Mouse (Mus musculus): ENCODE data around the gene Lrch1. TPM values are rescaled to one million over a fixed set of nuclear protein-coding genes. Genes with fewer than 3 reads are reported as not detected.

Gene Lrch1
- polyA plus RNA-seq, 1 experiment, result 7.2 TPM

DNA sequence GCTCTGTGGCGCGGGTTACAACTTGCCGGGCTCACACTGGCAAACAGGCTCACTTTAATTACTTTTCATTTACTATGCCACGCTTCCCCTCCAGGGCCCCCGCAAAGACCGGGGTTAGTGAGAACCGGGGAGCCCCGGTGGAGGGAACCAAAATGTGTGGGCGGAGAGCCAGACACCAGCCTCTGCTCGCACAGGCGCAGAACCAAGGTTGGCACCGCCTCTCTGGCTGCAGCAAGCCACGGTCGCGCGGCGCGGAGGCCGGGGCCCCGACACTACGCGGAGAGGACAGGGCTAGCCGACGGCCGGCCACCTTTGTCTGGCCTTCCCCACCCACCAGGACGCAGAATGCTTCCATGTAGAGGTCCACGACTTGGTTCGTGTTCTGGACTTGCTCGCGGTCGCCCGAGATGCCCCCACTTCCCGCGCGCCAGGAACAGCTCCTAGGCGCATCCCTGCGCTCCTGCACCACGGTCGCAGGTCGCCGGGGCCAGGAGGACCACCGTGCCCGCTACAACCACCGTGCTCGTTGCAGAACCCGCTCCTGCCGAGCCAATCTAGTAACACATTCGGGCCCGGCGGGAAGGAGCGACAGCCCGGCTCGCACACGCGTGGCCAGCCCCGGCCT lies 813 bp downstream of the Lrch1 start:
- no peak for DNase-seq (ENCODE audit: low read depth)

DNA sequence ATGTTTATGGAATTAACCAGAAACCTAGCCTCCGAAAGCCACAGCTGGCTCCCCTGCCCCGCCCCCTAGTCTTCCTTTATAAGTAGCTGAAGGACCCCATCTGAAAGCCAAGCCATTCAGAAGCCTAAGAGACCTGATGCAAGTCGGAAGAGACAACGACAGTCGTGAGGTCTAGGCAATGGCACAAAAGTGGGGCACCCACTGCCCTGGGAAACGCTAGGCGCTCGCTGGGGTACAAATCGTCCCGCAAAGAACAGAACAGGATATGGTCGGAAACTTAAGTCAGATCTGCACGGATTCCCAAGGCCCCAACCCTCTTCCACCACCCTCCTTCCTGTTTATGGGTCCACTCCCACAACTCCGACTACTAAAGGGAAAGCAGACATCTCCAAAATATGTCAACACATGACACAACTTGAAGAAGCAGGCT lies 1.3 kb downstream of the Lrch1 start:
- no peak for DNase-seq (ENCODE audit: low read depth)

DNA sequence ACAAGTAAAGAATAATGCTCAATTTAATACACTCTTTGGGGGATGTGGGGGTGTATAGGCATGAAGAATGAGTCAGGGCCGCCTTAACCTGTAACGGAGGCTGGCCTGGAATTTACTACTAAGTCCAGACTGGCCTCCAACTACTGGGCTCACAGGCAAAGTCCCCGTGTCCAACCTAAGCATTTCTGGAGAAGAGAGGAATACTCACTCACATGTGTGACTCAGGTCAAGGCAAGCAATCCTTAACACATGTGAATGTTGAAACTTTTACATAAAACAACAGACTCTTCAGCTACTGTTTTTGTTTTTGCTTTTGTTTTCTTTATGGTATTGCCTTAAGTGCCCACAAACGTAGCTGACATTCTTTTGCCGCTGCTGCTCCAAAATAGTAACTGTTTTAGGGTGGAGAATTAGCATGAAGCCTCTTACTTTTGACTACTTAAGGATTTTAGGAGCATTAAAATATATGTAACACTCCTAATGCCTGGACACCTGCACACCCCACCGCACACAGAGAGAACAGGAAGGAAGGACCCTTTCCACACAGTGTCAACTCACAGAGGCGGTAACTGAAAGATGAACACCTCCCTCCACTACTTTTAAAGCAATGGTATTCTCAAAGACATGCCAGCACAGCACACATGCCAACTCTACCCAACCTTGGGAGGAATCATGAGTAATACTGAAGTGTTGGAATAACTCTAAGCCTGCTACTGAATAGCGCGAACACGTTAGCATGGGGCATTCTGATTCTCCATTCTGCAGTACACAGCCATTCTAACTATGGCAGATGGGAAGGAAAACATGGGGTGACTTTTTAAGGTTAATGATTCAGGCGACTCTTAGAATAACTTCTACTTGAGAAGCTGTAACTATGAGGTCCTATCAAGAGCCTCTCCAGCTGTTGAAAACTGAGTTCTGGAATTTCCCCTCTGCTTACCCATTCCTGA lies 2.1 kb downstream of the Lrch1 start:
- DNase-seq (ENCODE audit: low read depth), result no peak

DNA sequence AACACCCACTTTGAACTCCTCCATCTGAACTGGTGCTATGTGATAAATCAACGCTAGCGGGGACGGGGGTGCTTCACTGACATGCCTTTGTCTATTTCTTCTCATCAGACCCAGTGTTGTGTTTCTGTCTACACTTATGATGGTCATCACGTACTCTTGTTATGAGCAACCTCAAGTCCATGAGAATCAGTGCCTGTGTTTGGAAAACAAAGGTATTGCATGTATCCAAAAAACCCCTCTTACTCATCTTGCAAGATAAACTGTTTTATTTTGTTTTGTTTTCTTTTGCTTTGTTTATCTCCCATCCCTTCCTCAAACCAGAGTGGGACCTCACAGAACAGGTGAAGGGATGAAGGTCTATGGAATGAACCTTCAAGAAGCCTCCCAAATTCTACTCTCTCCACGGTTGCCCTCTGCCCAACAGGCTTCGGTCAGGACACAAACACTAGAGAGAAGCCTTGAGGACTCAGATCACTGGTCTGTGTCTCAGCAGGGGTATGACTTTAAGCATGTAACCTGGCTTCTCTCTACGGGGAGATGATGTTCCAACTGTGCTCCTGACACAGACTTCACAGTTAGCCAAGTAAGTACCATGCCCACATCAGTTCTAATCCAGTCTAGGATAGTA lies 3.4 kb downstream of the Lrch1 start:
- DNase-seq (ENCODE audit: low read depth), result no peak

DNA sequence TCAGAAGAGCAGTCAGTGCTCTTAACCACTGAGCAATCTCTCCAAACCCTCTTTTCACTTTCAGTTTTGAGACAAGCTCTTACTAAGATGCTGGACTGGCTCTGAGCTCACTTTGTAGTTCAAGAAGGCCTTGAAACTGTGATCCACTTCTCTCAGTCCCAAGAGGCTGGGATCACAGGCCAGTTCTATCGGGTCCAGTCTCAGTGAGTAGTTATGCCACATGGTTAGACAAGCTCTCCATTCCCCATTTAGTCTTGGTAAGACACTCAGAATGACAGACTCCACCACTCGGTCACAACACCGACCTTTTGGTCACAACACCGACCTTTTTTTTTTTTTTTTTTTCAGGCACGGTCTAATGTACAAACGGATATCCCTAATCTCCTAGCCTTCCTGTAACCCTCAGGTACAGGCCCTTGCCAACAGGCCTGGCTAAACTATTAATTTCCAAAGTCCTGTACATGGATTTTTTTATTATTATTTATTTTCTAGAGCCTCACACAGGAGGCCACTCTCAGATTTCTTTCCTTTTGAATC lies 4.0 kb downstream of the Lrch1 start:
- no peak for DNase-seq (ENCODE audit: low read depth)

DNA sequence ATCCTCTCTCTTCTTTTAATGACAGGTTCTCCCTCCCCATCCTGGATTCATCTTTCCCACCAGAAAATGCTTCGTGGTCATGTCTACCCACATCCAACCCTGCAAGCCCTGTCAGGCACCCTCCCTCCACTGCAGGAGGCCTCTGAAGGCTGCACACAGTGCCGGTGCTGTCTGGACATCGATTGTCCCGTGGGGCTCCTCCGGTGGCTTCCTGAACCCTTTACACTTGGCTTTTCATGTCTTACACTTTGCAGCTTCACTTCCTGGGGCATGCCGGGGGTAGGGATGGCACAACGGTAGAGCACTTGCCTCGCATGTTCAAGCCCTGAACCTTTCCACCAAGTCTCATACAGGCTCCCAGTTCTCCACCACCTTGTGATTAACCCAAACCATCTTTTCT lies 4.7 kb downstream of the Lrch1 start:
- no peak for DNase-seq (ENCODE audit: low read depth)

DNA sequence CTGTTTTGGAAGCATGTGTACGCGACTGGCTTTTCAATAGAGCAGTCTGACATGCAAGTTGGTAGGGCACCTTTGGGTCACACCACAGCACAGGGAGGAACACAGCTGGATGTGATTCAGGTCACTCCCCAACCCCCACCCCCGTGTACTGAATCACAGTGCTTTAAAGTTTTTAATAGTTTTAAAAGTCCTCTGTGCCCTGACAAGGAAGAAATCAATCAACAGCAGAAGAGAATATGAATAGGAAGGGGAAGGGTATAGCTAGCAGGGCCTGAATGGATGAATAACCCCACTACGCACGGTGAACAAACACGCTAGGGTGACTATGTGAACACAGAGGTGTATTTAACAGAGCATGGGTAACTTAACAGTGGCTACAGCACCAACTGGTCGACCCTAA lies 6.1 kb downstream of the Lrch1 start:
- DNase-seq (ENCODE audit: low read depth), result no peak

DNA sequence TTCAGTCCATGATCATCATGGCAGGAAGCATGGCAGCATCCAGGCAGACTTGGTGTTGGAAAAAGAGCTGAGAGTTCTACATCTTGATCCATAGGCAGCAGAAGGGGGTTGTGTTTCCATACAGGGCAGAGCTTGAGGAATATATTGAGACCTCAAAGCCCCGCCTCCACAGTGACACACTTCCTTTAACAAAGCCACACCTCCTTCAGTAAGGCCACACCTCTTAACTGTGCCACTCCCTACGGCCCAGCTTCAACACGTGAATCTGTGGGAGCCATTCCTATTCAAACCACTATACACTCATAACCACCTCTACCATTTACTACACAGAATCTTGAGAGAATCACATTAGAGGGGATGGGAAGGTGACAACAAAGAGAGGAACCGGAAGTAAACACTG lies 6.9 kb downstream of the Lrch1 start:
- no peak for DNase-seq (ENCODE audit: low read depth)

DNA sequence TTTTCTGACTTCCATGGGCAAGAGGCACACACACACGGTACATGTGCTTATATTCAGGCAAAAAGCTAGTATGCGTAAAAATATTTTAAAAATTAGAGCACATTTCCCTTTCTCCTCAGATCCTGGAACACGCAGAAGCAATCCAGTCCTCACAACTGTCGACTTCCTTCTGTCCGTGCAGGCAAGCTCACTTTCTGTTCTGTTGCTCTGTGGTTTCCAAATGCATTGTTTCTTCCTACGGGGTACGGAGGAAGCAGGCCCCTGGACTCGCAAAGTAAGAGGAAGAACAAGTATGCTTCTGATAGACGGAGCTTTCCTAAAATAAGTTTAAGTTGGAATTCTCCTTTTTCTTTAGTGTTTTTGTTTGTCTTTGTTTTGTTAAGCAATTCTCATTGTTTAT lies 8.3 kb downstream of the Lrch1 start:
- no peak for DNase-seq (ENCODE audit: low read depth)

DNA sequence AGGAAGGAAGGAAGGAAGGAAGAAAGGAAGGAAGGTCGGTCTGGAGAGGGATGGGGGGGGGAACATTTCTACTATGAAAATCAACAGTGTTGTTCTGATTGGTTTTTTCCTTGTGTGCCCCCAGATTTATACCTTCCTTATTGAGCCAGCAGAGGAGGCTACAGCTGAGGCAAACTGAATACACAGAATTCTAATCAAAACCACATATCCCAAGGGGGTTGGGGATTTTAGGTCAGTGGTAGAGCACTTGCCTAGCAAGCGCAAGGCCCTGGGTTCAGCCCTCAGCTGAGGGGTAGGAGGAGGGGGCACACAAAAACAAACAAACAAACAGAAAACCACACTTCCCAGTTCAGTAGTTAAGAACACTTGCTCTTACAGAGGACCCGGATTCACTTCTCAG lies 8.8 kb downstream of the Lrch1 start:
- no peak for DNase-seq (ENCODE audit: low read depth)

DNA sequence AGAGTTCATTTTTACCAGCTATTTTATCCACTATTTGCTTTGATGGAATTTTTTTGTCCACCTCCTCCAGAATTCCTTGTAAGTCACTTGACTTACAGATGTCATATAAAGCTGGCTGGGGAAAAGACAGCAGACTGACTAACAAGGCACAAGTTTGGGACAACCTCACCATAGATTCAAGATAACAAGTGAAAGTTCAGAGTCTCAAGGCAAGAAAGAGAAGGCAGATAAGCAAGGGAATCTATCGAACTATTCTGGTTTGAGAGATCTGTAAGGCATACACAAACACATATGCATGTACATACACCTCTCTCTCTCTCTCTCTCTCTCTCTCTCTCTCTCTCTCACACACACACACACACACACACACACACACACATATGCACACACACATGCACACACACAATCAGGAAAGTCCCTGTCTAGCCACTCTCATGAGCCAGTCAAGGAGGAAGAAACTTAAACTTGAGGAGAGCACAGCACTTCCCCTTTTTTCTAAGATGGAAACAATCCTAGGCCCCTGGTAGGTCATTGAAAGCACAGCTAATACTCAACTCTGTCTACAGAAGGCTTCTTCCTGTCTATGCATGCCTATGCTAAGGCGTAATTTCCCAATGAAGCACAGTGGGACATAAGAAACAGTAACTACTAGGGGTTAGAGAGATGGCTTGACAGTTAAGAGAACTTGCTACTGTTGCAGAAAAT lies 11.0 kb downstream of the Lrch1 start:
- no peak for DNase-seq (ENCODE audit: low read depth)

DNA sequence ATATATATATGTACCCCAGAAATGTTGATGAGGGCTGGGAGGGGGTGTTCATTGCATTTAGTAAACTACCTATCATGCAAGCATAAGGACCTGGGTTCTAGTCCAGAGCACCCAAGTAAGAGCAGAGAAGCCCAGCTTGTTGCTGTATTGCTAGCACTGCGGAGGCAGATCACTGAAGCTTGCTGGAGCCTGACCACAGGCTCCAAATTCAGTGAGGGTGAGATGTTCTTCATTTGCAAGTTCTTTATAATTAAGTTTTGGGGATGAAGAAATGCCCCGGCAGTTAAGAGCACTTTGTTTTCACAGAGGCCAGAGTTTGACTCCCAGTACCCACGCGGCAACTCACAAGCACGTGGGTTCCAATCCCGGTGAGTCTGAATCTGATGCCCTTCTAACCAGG lies 12.6 kb downstream of the Lrch1 start:
- DNase-seq (ENCODE audit: low read depth), result no peak

DNA sequence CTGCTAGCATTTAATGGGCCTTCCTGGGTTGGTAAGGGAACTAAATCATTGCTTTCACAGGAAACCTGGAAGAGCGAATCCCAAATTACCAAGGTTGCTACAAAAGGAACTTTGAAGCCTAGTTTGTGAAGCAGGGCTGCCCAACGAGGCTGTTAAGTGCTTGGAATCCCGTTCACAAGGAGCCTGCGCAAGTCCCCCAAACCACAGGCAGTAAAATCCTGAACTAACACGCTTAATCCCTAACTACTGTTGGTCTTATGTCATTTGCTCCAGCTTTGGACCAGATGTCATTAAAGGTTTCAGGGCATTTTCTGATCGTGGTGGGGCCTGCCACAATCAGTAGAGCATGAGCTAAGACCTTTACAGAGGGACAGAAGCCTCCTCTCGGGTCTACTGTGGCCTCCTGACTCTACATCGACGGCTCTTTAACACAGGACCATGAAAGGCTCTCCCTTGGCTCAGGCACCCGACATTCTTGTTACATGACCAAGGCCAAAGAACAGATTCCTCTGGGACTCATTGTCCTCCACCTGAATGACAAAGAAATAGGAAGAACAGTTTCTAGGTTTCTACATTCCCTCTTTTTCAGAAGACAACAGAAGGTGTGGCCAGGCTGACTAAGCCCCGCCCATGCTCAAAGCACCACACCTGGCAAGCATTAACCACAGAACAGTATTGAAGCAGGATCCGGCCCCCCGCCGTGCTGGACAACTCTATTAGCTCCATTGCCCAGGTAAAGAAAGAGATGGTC lies 13.5 kb downstream of the Lrch1 start:
- DNase-seq (ENCODE audit: low read depth), result no peak

DNA sequence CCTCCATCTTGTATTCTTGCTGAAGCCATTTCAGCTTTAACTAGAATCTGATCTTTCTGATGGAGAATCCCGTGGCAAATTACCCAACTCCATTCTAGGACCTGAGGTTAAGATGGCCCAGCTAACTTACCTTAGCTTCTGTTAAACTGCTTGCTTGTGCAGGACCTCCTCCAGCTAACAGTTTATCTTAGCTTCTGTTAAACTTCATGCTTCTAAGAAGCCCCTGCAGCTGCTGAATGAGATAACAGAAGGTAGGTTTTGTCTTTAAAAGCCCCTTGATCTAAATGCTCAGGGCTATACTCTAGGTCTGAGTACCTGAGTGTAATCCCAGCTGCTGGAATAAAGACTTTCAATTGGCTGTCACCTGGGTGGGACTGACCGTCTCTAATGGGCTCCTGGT lies 17.9 kb downstream of the Lrch1 start:
- no peak for DNase-seq (ENCODE audit: low read depth)

DNA sequence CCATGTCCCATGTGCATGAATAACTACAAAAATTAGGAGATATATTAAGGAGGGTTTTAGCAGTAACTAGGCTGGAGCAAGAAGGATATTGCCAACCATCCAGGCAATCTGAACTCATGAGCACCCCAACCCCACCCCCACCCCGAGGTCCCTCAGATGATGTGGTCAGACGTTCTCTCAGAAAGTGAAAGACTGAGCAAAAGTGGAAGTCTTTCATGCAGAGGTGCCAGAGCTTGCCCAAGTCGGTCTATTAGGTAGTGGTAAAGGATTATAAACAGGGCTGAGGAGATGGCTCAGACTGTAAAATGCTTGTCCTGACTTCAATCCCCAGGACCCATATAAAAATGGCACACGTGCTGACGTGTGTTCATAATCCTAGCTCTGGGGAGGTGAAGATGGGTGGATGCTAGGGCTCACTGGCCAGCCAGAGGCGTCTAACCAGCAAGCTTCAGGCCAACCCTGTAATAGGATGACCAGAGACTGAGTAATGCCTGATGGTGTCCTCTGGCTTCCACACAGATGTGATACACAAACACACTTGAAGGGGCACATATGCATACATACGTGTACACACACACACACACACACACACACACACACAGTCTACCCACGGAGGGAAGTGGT lies 18.8 kb downstream of the Lrch1 start:
- DNase-seq (ENCODE audit: low read depth), result no peak

DNA sequence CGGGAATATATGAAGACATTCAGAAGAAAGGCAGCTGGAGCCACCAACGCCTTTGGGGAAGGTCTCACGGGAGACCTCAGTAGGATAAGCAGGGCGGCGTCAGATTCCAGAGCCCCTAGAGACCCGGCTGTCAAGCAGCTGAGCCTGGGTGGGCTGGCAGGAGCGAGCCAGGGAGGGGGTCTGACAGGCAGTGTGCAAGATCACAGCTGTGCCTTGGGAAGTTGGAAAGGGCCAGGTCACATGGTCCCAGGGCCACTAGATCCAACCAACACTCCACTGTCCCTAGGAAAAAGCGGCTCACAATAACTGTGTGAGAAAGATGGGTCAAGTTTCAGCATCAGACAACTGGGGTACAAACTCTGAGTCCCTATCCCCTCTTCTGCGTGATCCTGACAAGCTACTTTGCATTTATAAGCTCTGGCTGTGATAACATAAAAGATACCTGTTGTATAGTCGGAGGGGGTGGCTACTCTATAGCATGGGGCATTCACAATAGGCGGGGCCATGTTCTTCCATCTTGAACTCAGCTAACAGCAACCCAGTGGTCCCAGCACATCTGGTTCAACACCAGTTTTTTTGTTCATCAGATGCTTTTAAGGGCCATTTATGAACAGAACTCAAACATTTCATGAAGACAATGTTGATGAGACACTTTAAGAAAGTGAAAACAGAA lies 20.6 kb downstream of the Lrch1 start:
- no peak for DNase-seq (ENCODE audit: low read depth)

DNA sequence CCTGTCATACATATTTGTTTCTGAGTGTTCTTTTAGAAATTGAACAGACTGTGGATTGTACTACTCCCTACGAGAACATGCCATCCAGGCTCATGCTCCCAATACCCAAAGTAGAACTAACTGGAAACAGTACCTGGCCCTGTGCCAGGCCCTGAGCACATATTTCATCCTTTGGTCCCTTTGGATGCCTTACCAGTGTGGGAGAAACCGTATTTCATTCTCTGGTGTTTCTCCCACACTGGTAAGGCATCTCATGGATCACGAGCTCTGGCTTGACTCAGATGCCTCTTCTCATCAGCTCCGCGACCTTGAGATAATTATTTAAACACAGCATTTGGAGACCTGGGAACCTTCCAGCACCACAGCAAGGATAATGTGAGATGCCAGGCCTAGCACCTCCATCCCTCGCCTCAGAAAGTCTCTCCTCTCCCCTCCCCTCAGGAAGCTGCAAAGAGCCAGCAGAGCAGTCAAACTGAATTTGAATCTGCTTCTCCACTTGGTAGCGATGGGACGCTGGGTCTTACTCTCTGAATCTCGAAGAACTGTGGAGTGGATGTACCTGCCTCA lies 21.6 kb downstream of the Lrch1 start:
- no peak for DNase-seq (ENCODE audit: low read depth)

DNA sequence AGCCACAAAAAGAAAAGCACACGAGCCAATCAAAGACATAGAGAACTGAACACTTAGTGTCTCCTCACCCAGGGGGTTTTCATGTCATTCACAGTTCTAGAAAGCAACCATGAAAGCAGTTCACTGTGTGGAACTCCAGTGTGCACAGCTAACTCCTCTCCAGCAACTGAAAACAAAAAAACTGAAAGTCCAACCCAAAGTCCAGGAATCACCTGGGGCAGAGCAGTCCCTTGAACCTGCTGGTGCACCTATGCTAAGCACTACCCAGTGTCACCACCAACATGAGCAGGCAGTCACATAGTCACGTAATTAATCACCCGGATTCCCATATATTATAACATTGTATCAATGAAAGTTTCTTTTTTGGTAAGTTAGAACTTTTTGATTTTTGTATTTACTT lies 23.2 kb downstream of the Lrch1 start:
- DNase-seq (ENCODE audit: low read depth), result no peak

DNA sequence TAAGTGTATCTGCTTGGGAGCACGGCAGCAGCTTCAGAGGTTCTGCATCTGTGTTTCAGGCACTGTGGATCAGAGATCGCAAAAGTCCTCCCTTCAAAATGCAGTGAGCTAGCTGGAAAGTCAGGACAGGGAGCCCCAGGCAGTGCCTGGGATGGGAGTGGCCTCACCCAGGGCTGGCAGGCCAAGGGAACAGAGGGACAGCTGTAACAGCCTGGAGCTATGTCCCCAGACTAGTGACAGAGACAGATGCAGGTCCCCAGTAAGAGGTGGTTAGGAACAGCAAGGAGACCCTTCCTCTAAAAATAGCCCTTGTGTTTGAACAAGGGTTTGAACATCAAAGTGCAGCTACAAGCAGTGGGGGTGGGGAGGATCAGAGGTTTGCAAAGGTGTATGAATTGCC lies 23.6 kb downstream of the Lrch1 start:
- DNase-seq (ENCODE audit: low read depth), result no peak
